Mouse (Mus musculus) frontal cortex, postnatal 36 days (tissue): ENCODE data around the gene Ess2.
A peak's percentile ranks its signal among the peaks of the same experiment; 100 is the strongest.

Experiments
- DNase-seq, 2 experiments: peaks; one replicate each; pipeline ENCODE4 v3.0.0; 2022; ENCODE audit warnings: low spot score in 2 of 2

Gene Ess2

DNA sequence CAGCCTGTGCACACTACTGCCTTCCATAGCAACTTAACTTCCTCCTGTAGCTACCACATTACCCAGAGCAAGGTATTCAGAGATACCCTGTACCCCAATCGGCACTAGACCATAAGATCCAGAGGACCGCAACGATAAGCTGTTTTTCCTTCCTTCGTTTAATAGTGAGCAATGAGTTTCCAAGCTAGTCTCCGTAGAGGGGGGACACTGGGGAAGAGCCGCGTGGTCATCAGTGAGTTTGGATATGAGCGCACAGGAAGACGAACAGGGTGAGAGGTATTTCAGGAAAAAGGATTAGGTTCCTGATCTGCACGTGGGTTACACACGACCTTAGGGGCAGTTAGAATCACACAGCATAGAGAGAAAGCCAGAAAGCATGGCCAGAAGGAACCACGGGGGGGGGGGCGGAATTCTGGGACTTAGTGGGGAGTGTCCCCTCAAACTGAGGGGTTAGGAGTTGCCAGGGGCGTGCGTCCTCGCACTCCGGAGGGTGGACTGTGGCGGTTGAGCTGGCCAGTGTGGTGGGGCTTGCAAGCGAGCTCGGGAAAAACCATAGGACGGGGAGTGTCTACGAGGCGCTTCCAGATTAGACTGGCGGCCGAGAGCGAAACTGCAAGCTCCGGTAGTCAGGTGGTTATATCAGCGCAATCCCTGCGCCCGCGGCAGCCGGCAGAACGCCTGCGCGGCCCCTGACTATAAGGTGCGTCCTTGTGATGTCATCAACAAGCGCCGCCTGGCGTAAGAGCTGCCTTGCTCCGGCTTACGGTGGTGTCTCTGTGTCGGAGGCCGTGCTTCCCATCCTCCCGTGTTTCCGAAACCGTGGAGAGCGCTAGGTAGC lies 10.4 kb upstream of the Ess2 start:
- peak; percentile 93 to 98 for DNase-seq

DNA sequence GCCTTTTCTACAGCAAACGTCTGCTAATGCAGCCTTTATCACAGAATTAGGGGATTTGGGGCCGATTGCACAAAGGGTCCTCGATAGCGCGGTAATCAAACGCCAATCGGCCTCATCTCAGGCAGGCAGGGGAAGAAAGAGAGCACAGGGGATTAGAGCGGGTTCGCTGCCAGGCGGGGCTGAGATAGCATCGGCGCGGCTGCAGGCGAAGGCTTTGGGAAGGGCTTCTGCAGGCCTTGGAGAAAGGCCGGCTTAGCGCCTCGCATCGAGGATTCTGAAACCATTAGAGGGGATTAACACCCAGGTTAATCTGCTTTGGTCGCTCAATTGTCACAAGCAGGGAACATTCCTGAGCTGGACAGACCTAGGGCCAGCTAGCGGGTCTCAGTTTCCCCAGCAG lies 9.4 kb upstream of the Ess2 start:
- DNase-seq: no peak

GRCm38 (mm10) chr16:17914307-17915249 lies 3.4 kb upstream of the Ess2 start, which contains the start of gene Gsc2:
Gsc2 (minus strand) TSS chr16:17915059.
- DNase-seq: no peak

DNA sequence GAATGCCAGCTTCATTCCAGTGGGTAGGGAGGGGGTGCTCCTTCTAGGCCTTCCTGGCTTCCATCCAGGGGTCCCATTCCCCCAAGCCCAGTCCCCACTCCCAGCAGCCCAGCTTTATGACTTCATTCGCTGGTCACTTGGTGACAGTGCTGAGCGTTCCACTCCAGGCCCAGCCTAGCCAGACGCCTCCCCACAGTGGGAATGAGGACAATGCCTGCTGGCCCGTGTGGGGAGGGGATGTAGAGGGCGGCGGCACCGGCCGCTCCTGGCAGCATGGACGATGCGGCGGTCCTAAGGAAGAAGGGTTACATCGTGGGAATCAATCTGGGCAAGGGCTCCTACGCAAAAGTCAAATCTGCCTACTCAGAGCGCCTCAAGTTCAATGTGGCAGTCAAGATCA lies 12.7 kb downstream of the Ess2 start, which contains the start of the genes Dgcr2 and Tssk2:
Gene Dgcr2, minus strand, starts transcription at position 101 of the 400 bp plus-strand sequence.
Gene Tssk2, plus strand, starts transcription at position 176 of the 400 bp plus-strand sequence.
- DNase-seq: no peak

DNA sequence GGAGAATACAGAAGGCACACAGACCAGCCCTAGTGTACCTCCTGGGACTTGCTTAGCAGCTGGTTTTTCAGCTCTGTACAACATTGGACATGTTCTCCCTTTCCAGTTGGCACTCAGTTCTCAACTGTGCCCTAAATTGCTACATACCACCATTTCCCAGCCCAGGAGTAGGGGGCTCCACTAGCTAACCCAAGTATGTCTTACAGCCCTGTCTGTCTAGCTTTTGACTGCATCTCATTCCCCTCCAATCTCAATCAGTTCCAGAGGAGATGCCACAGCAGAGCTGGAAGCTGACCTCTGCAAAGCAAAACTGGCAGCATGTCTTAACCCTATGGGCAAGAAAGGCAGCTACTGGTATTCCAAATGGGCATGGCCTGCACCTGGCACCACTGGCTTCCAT lies 15.1 kb downstream of the Ess2 start:
- no peak for DNase-seq

GRCm38 (mm10) chr16:17893923-17894322 lies 17.2 kb downstream of the Ess2 start, which contains the start of gene Tssk1:
Tssk1 (plus strand) TSS chr16:17894223.
- DNase-seq: no peak

GRCm38 (mm10) chr16:17892606-17893005 lies 18.5 kb downstream of the Ess2 start:
- no peak for DNase-seq

DNA sequence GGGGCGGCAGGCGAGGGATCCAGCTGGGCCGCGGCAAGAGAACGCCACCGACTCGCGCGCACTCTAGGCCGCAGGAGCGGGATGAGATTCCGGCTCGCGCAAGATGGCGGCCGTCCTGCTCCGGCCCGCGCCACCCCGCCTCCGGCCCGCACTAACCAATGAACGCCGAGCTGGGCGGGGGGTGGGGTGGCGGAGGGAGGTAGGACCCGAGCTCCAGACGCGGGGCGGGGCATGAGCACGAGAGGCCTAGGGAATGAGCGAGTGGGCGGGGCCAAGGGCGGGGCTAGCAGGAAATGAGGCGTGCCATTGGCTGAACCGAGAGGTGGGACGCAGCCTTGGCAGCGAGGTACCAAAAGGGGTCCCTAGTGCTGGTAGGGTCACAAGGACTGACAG lies 19.6 kb downstream of the Ess2 start, which contains the start of gene Gm20518:
Gene Gm20518, minus strand, starts transcription at position 105 of the 393 bp plus-strand sequence.
- peak; percentile 97 to 98 for DNase-seq

GRCm38 (mm10) chr16:17890917-17891566 lies 20.1 kb downstream of the Ess2 start:
- peak; percentile 36 to 50 for DNase-seq

DNA sequence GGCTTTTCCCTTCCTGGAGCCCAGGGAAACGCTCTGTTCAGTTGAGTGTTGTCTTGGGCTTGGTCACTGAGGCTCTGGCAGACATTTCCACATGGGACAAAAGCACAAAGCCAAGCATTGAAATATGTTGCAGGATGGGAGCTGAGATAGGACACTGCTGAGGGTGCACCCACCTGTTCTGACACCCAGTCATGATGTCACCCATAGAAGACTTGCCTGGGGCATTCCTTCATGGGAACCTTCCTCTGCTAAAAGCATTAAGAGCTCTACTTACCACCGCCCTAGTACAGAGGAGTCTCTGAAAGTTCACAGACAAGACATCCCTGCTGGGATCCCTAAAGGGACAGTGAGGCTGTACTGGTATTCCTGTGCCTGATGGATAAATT lies 20.8 kb downstream of the Ess2 start:
- DNase-seq: no peak

GRCm38 (mm10) chr16:17889689-17890341 lies 21.3 kb downstream of the Ess2 start:
- no peak for DNase-seq

DNA sequence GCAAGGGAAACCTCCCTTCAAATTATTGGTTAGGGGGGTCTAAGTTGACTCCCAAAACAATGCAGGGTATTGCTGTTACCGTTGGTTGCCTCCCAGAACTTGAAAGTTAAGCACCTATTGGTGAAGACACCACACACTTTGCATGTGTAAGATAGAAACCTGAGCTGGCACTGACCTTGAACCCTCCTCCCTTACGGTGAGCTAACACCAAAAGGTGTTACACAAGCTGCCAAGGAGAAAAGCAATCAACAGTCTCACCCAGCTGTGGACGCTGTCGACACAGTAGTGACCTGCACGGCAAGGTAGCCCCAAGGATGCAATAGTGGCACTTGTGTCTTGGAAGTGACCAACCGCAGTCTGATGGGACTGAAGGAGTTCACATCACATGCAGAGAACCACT lies 27.0 kb downstream of the Ess2 start:
- no peak for DNase-seq

DNA sequence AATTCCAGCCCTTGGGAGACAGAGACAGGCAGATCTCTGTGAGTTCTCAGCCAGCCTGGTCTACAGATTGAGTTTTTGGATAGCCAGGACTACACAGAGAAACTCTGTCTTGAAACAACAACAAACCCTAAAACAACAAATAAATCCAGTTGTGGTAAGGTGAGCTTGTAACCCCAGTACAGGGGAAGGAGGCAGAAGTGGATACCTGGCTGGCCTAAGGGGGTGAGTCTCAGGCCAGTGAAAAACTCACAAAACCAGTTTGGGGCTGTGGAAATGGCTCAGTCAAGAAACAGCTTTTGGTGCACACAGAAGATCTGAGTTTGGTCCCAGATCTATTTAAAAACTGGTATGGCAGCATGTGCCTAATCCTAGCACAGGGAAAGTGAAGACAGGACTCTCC lies 29.0 kb downstream of the Ess2 start:
- DNase-seq: no peak

- peak in 1 of 2 experiments; percentile 38 for DNase-seq
Measured at GRCm38 (mm10) chr16:17879571-17879970, 31.6 kb downstream of the Ess2 start.

- no peak for DNase-seq
Measured at GRCm38 (mm10) chr16:17876096-17876495, 35.1 kb downstream of the Ess2 start.

DNA sequence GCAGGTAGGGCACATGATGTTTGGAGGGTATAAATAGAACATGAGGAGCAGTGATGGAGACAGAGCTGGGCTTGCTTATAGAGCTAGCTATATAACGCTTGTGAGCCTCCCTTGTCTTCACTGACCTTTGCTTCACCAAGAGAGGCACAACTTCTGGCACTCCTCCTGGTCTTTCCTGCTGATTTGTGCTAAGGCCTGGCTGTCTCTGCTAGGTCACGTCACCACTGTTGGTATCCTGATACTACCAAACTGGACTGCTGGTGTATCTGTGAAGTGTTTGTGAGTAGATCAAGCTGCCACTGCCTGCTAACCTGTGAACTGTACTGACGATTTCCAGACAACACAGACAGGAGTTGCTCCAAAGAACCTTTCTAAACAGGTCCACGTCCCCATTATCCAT lies 36.0 kb downstream of the Ess2 start:
- no peak for DNase-seq

- no peak for DNase-seq
Measured at GRCm38 (mm10) chr16:17872995-17873394, 38.2 kb downstream of the Ess2 start.

GRCm38 (mm10) chr16:17871248-17871647 lies 39.9 kb downstream of the Ess2 start:
- no peak for DNase-seq

- no peak for DNase-seq
Measured at GRCm38 (mm10) chr16:17865770-17866169, 45.4 kb downstream of the Ess2 start.

GRCm38 (mm10) chr16:17865293-17865692 lies 45.9 kb downstream of the Ess2 start:
- DNase-seq: no peak

DNA sequence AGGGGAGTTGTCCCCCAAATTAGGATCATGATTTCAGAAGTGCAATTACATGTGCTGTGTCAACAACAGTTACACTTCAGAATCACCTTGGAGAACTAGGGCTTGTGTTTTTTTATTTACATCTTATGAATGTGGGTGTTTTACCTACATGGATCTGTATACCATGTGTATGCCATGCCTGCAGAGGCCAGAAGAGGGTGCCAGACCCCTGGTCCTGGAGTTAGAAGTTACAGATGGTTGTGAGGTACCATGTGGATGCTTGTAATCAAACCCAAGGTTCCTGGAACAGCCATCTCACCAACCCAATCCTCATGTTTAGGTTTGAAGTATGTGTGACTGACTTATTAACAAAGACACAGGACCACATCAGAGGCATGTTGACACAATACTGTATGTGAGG lies 52.6 kb downstream of the Ess2 start:
- no peak for DNase-seq
